Mouse (Mus musculus): ENCODE results near the gene Pigh. TPM values are rescaled to one million over a fixed set of nuclear protein-coding genes. Genes with fewer than 3 reads are reported as not detected.
A peak's percentile ranks its signal among the peaks of the same experiment; 100 is the strongest.

Pigh gene
- polyA plus RNA-seq, 1 experiment from 2014 or later: 18.2 TPM

DNA sequence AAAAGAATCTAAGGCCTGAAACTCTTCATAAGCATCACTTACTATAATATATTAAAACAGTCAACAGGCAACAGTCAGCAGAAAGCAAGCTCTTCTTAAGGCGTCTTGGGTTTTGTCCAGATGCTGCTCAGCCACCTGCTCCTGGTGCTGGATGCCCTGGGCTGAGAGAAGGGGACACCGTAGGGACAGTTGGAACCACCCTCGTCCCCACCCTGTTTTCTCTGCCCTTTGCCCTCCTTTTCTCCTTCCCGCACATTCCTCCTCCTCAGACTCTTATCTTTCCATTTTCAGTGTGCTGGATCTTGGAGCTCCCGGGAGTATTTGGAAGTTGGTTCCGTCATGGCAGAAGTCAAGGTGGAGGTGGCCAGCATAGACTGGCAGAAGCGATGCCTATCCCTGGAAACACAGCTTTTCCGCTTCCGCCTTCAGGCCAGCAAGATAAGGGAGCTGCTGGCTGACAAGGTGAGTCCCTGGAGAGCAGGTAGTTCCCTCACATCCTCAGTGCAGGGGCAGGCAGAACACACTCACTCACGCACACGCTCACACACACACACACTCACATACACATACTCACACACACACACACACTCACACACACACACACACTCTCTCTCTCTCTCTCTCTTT, 49.1 kb downstream of the Pigh start:
- Histone ChIP-seq H3K27me3 (replicated peaks; ENCODE audit: control insufficient read depth, insufficient read depth, low read length) (no peaks in the 10 kb centered on the region), H3K4me2 (replicated peaks; ENCODE audit: low read depth) (peak overlapping the region; percentile 45), H3K27ac (ENCODE audit: low read depth, low read length) (peak overlapping the region; percentile 86), H3K36me3 (ENCODE audit: control insufficient read depth, insufficient read depth) (peaks cover 9% of the 10 kb centered on the region), H3K4me1 (replicated peaks; ENCODE audit: control insufficient read depth, insufficient read depth, low read length) (peaks cover 3% of the 10 kb centered on the region; the same call in 1 of the 2 replicates), H3K9ac (ENCODE audit: low read depth, low read length) (0 out of 2 replicates have a peak overlapping the region, but pooled peaks have one; percentile 4), H3K9me3 (ENCODE audit: control insufficient read depth) (no peaks in the 10 kb centered on the region), H3K4me3 (ENCODE audit: low read depth, low read length) (no peak overlapping the region)
- no peak for TF ChIP-seq CTCF (IDR thresholded peaks at IDR 0.05; ENCODE audit: low read depth)
- WGBS: 43% methylated on average over 11 of the region's 11 CpGs
- peak; percentile 52 for ATAC-seq

DNA sequence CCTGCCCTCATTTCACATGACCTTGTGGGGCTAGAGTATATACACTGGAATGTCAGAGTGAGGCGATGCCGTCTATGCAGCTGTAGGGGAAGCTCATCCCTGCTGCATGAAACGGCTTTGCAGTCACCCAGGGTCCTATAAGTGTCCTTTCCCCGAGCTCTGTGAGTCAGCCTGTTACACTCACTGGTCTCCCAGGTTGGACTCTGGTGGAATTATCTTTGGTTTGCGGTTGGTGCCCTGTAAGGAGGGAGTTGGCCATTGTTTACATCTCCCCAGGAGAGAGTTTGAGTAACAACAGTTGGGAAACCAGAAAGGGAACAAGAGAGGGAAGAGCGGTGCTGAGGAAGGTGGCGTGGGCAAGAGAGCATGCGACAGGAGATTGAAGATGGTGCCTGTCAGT, 49.7 kb downstream of the Pigh start:
- peak overlapping the region; percentile 45 for H3K4me2 ChIP-seq (replicated peaks; ENCODE audit: low read depth)
- WGBS: 44% methylated on average over 8 of the region's 8 CpGs

DNA sequence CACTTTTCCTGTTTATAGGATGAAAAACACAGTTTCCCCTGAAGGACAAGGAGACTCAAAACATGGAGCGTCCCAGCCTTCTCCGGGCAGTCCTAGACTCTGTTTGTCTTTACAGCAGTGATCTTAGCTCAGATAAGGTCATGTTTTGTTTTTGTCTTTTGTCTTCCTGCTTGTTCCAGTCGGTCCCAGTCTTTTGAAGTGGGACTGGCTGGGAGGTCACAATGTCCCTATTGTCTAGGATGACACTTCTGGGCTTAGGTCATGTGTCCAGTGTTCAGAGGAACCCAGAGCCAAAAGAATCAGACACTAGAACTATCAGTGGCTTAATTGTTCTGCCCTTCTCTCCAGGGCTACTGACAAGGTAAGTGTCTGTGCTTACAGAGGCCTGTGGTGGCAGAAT, 54.1 kb downstream of the Pigh start:
- no peak overlapping the region for H3K4me3 ChIP-seq (ENCODE audit: low read depth, low read length)
- H3K9ac ChIP-seq (ENCODE audit: low read depth, low read length): no peak overlapping the region
- ATAC-seq: no peak
- 0 out of 2 replicates have a peak, but pooled peaks cover 2% of the 10 kb centered on the region for H3K4me1 ChIP-seq (replicated peaks; ENCODE audit: control insufficient read depth, insufficient read depth, low read length)
- no peak for TF ChIP-seq CTCF (IDR thresholded peaks at IDR 0.05; ENCODE audit: low read depth)
- no peak overlapping the region for H3K4me2 ChIP-seq (replicated peaks; ENCODE audit: low read depth)
- H3K27ac ChIP-seq (ENCODE audit: low read depth, low read length): no peak overlapping the region
- peaks cover 3% of the 10 kb centered on the region; the same call in 1 of the 2 replicates for H3K36me3 ChIP-seq (ENCODE audit: control insufficient read depth, insufficient read depth)
- H3K9me3 ChIP-seq (ENCODE audit: control insufficient read depth): no peaks in the 10 kb centered on the region
- H3K27me3 ChIP-seq (replicated peaks; ENCODE audit: control insufficient read depth, insufficient read depth, low read length): no peaks in the 10 kb centered on the region
- 26% methylated on average over 3 of the region's 3 CpGs for WGBS

More for the DNA sequence above, 49.7 kb downstream of the Pigh start:
- Histone ChIP-seq H3K4me1 (replicated peaks; ENCODE audit: control insufficient read depth, insufficient read depth, low read length) (peaks cover 3% of the 10 kb centered on the region; the same call in 1 of the 2 replicates), H3K9me3 (ENCODE audit: control insufficient read depth) (no peaks in the 10 kb centered on the region), H3K36me3 (ENCODE audit: control insufficient read depth, insufficient read depth) (peaks cover 5% of the 10 kb centered on the region), H3K27ac (ENCODE audit: low read depth, low read length) (peak overlapping the region; percentile 86; the same call in 1 of the 2 replicates), H3K9ac (ENCODE audit: low read depth, low read length) (no peak overlapping the region), H3K27me3 (replicated peaks; ENCODE audit: control insufficient read depth, insufficient read depth, low read length) (no peaks in the 10 kb centered on the region), H3K4me3 (ENCODE audit: low read depth, low read length) (no peak overlapping the region)
- ATAC-seq: no peak
- TF ChIP-seq CTCF (IDR thresholded peaks at IDR 0.05; ENCODE audit: low read depth): no peak

DNA sequence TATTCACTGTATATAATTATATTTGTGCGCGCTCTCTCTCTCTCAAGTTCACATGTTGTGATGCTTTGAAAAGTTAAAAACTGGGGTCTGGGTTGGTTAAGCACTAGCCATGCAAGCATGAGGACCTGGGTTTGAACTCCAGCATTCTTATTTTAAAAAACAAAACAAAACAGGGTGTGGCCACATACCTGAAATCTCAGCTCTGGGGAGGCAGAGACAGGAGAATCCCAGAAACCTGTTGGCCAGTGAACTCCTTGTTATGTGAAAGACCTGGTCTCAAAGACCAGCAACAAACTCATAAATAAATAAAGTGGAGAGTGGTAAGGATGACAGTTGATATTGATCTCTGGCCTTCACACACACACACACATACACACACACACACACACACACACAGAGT, 55.1 kb downstream of the Pigh start:
- WGBS: 98% methylated on average over 2 of the region's 2 CpGs
- Histone ChIP-seq H3K27ac (ENCODE audit: low read depth, low read length) (no peak overlapping the region), H3K4me2 (replicated peaks; ENCODE audit: low read depth) (no peak overlapping the region), H3K4me1 (replicated peaks; ENCODE audit: control insufficient read depth, insufficient read depth, low read length) (no peaks in the 10 kb centered on the region), H3K9ac (ENCODE audit: low read depth, low read length) (no peak overlapping the region), H3K9me3 (ENCODE audit: control insufficient read depth) (no peaks in the 10 kb centered on the region), H3K27me3 (replicated peaks; ENCODE audit: control insufficient read depth, insufficient read depth, low read length) (no peaks in the 10 kb centered on the region), H3K36me3 (ENCODE audit: control insufficient read depth, insufficient read depth) (peaks cover 3% of the 10 kb centered on the region; the same call in 1 of the 2 replicates), H3K4me3 (ENCODE audit: low read depth, low read length) (no peak overlapping the region)
- TF ChIP-seq CTCF (IDR thresholded peaks at IDR 0.05; ENCODE audit: low read depth): no peak
- no peak for ATAC-seq

Other genes starting within 250 kb of the Pigh start
- 124 and 138 TPM in 2 replicates for gene Atp6v1d, start 228.0 kb downstream of the Pigh start, polyA plus RNA-seq (2015; fragmentation: Nextera tagmentation; extraction: Ambion mirVana)
- gene Eif2s1, start 227.8 kb downstream of the Pigh start, polyA plus RNA-seq (2015; fragmentation: Nextera tagmentation; extraction: Ambion mirVana): 71.2 and 77.6 TPM in 2 replicates
- gene Plek2, start 182.7 kb downstream of the Pigh start, polyA plus RNA-seq (2015; fragmentation: Nextera tagmentation; extraction: Ambion mirVana): 21.5 and 23.5 TPM in 2 replicates
- gene Tmem229b, start 82.0 kb downstream of the Pigh start, polyA plus RNA-seq (2015; fragmentation: Nextera tagmentation; extraction: Ambion mirVana): 8.6 and 11.9 TPM in 2 replicates
- gene Plekhh1, start 60.5 kb downstream of the Pigh start, polyA plus RNA-seq (2015; fragmentation: Nextera tagmentation; extraction: Ambion mirVana): 12.2 and 12.6 TPM in 2 replicates
- gene Arg2, start 41.1 kb upstream of the Pigh start, polyA plus RNA-seq (2015; fragmentation: Nextera tagmentation; extraction: Ambion mirVana): 1.0 TPM in 2 replicates
- gene Vti1b, start 83.0 kb upstream of the Pigh start, polyA plus RNA-seq (2015; fragmentation: Nextera tagmentation; extraction: Ambion mirVana): 142 and 144 TPM in 2 replicates
- 10.4 and 11.6 TPM in 2 replicates for gene Rdh11, start 102.6 kb upstream of the Pigh start, polyA plus RNA-seq (2015; fragmentation: Nextera tagmentation; extraction: Ambion mirVana)
- gene Rdh12, start 119.3 kb upstream of the Pigh start, polyA plus RNA-seq (2015; fragmentation: Nextera tagmentation; extraction: Ambion mirVana): 0.24 and 0.44 TPM in 2 replicates
- 7.9 and 10.1 TPM in 2 replicates for gene Zfyve26, start 206.7 kb upstream of the Pigh start, polyA plus RNA-seq (2015; fragmentation: Nextera tagmentation; extraction: Ambion mirVana)
- gene Rad51b, start 207.6 kb upstream of the Pigh start, polyA plus RNA-seq (2015; fragmentation: Nextera tagmentation; extraction: Ambion mirVana): 1.3 and 1.9 TPM in 2 replicates